Mouse (Mus musculus) MEL (cell line): ENCODE results near the gene Slc3a1. TPM values are rescaled to one million over a fixed set of nuclear protein-coding genes. Genes with fewer than 3 reads are reported as not detected.

Source experiments
- DNase-seq: peaks from one replicate; pipeline ENCODE4 v3.0.0; 2011; ENCODE audit warnings: low read depth, low spot score
- H3K27ac ChIP-seq: 2 replicates; pipeline ENCODE4 v1.5.1; 2012; ENCODE audit warnings: low read depth, mild to moderate bottlenecking, control low read depth, low read length, moderate library complexity; ENCODE audit not compliant: control insufficient read depth
- H3K27me3 ChIP-seq, 2 experiments: fragments of 150-350 bp in 1 of 2; sonication (generic) in 1 of 2; 2 replicates each; pipeline ENCODE4 v1.6.1; 2012; ENCODE audit warnings: low read length in 2 of 2, mild to moderate bottlenecking in 2 of 2, improper control_type of control experiment in 1 of 2, moderate library complexity in 1 of 2; ENCODE audit not compliant: insufficient read depth in 2 of 2, control insufficient read depth in 1 of 2
- H3K36me3 ChIP-seq, 2 experiments: 2 replicates each; pipeline ENCODE4 v1.6.1; 2012 to 2014; ENCODE audit warnings: low read length in 2 of 2, improper control_type of control experiment in 1 of 2, inconsistent platforms in 1 of 2, mild to moderate bottlenecking in 1 of 2; ENCODE audit not compliant: insufficient read depth in 2 of 2, control insufficient read depth in 1 of 2
- H3K4me1 ChIP-seq, 2 experiments: fragments of 150-350 bp in 1 of 2; sonication (generic) in 1 of 2; 2 replicates each; pipeline ENCODE4 v1.6.1; 2012; ENCODE audit warnings: low read length in 2 of 2, improper control_type of control experiment in 1 of 2, mild to moderate bottlenecking in 1 of 2; ENCODE audit not compliant: insufficient read depth in 2 of 2, control insufficient read depth in 1 of 2
- H3K4me3 ChIP-seq, 2 experiments: fragments of 150-350 bp in 1 of 2; sonication (generic) in 1 of 2; 2 replicates each; pipeline ENCODE4 v1.5.1; 2012; ENCODE audit warnings: low read depth in 2 of 2, low read length in 2 of 2, mild to moderate bottlenecking in 2 of 2, moderate library complexity in 2 of 2, control low read depth in 1 of 2, improper control_type of control experiment in 1 of 2; ENCODE audit not compliant: control insufficient read depth in 1 of 2, insufficient read depth in 1 of 2
- H3K79me2 ChIP-seq: 2 replicates; pipeline ENCODE4 v1.6.1; 2012; ENCODE audit warnings: mild to moderate bottlenecking, low read length, moderate library complexity; ENCODE audit not compliant: control insufficient read depth, poor library complexity, insufficient read depth
- H3K9ac ChIP-seq: 2 replicates; pipeline ENCODE4 v1.6.1; 2012; ENCODE audit warnings: low read depth, mild to moderate bottlenecking, control low read depth, low read length, moderate library complexity; ENCODE audit not compliant: control insufficient read depth, poor library complexity, severe bottlenecking
- H3K9me3 ChIP-seq: fragments of 150-350 bp; sonication (generic); replicated peaks from 2 replicates; pipeline ENCODE4 v1.6.1; 2012; ENCODE audit warnings: mild to moderate bottlenecking, low read length, improper control_type of control experiment, moderate library complexity; ENCODE audit not compliant: insufficient read depth
- CHD2 ChIP-seq: IDR thresholded peaks from 2 replicates; pipeline ENCODE4 v1.6.1; 2011; ENCODE audit warnings: low read length, improper control_type of control experiment
- E2F4 ChIP-seq: IDR thresholded peaks from 2 replicates; pipeline ENCODE4 v1.6.1; 2011; ENCODE audit warnings: low read depth, low read length, improper control_type of control experiment, borderline replicate concordance
- ELF1 ChIP-seq: IDR thresholded peaks from 2 replicates; pipeline ENCODE4 v1.6.1; 2014; ENCODE audit warnings: low read depth, mild to moderate bottlenecking, inconsistent platforms, low read length, improper control_type of control experiment, moderate library complexity
- EP300 ChIP-seq, 2 experiments: IDR thresholded peaks; 2 replicates each; pipeline ENCODE4 v1.6.1; 2011; ENCODE audit warnings: improper control_type of control experiment in 2 of 2, low read length in 2 of 2, low read depth in 1 of 2, mild to moderate bottlenecking in 1 of 2
- ETS1 ChIP-seq: IDR thresholded peaks from 2 replicates; pipeline ENCODE4 v1.6.1; 2012; ENCODE audit warnings: low read depth, mild to moderate bottlenecking, inconsistent platforms, low read length, improper control_type of control experiment, moderate library complexity
- JUND ChIP-seq: IDR thresholded peaks from 2 replicates; pipeline ENCODE4 v1.6.1; 2011; ENCODE audit warnings: low read depth, mild to moderate bottlenecking, improper control_type of control experiment, low read length
- MEF2A ChIP-seq: IDR thresholded peaks from 2 replicates; pipeline ENCODE4 v1.6.1; 2014; ENCODE audit warnings: low read depth, mild to moderate bottlenecking, inconsistent platforms, low read length, improper control_type of control experiment; ENCODE audit not compliant: poor library complexity, insufficient replicate concordance, severe bottlenecking; ENCODE audit errors: extremely low read depth
- MYB ChIP-seq: IDR thresholded peaks from 2 replicates; pipeline ENCODE4 v1.6.1; 2011; ENCODE audit warnings: mild to moderate bottlenecking, low read depth, low read length, improper control_type of control experiment
- NELFE ChIP-seq: IDR thresholded peaks from 2 replicates; pipeline ENCODE4 v1.6.1; 2011; ENCODE audit warnings: low read depth, low read length, improper control_type of control experiment
- RAD21 ChIP-seq: IDR thresholded peaks from 2 replicates; pipeline ENCODE4 v1.6.1; 2011; ENCODE audit warnings: mild to moderate bottlenecking, low read depth, low read length, improper control_type of control experiment
- RCOR1 ChIP-seq: IDR thresholded peaks from 2 replicates; pipeline ENCODE4 v1.6.1; 2012; ENCODE audit warnings: low read depth, mild to moderate bottlenecking, inconsistent platforms, low read length, improper control_type of control experiment
- SIN3A ChIP-seq: IDR thresholded peaks from 2 replicates; pipeline ENCODE4 v1.6.1; 2012; ENCODE audit warnings: low read length, improper control_type of control experiment, inconsistent platforms
- TAL1 ChIP-seq: IDR thresholded peaks from 2 replicates; pipeline ENCODE4 v1.6.1; 2012; ENCODE audit warnings: mild to moderate bottlenecking, inconsistent platforms, low read length, moderate library complexity, mixed read lengths
- TCF12 ChIP-seq: IDR thresholded peaks from 2 replicates; pipeline ENCODE4 v1.6.1; 2014; ENCODE audit warnings: low read depth, mild to moderate bottlenecking, inconsistent platforms, low read length, improper control_type of control experiment, moderate library complexity
- USF2 ChIP-seq, 2 experiments: IDR thresholded peaks; 2 replicates each; pipeline ENCODE4 v1.6.1; 2011 to 2012; ENCODE audit warnings: improper control_type of control experiment in 2 of 2, low read length in 2 of 2, borderline replicate concordance in 1 of 2, inconsistent platforms in 1 of 2, low read depth in 1 of 2, mild to moderate bottlenecking in 1 of 2; ENCODE audit not compliant: insufficient read depth in 1 of 2
- ZNF384 ChIP-seq: IDR thresholded peaks from 2 replicates; pipeline ENCODE4 v1.6.1; 2012; ENCODE audit warnings: low read depth, mild to moderate bottlenecking, inconsistent platforms, low read length, improper control_type of control experiment
- polyA plus RNA-seq, 2 experiments: library from polyadenylated mRNA; stranded (reverse) in 1 of 2; unstranded in 1 of 2; fragments of >175 nt in 1 of 2; fragments of >200 nt in 1 of 2; gene quantifications; 2 replicates each; pipeline versions ENCODE4 v1.2.1 to v1.2.4; 2012; ENCODE audit warnings: low replicate concordance in 2 of 2, low read depth in 1 of 2; ENCODE audit not compliant: insufficient read length in 2 of 2, insufficient read depth in 1 of 2, missing spikeins in 1 of 2
- total RNA-seq: library from RNA; depleted of rRNA; stranded (reverse); fragments of 300-350 nt; gene quantifications from 2 replicates; pipeline ENCODE4 v1.2.3, GENCODE M21; 2012

Gene Slc3a1
- total and polyA plus RNA-seq, 3 experiments = 0.08 TPM; not detected in 1

- no peak for TF ChIP-seq USF2 (IDR thresholded peaks at IDR 0.05; ENCODE audit: borderline replicate concordance in 1 of 2, insufficient read depth in 1 of 2, low read depth in 1 of 2, low read length in 2 of 2)
- TF ChIP-seq ZNF384 = no peak
- TF ChIP-seq JUND = no peak
- Histone ChIP-seq H3K4me1 (no peaks in the 10 kb centered on the region), H3K9ac (no peak overlapping the region), H3K27me3 (peaks cover 0 to 2% of the 10 kb centered on the region in 2 experiments; a peak in 1 of 4 replicates), H3K9me3 (no peaks in the 10 kb centered on the region), H3K79me2 (no peaks in the 10 kb centered on the region), H3K27ac (no peak overlapping the region), H3K4me3 (no peak overlapping the region), H3K36me3 (no peaks in the 10 kb centered on the region)
- no peak for DNase-seq
Observed at GRCm38 (mm10) chr17:85028797-85029196, 621 bp downstream of the Slc3a1 start.

DNA sequence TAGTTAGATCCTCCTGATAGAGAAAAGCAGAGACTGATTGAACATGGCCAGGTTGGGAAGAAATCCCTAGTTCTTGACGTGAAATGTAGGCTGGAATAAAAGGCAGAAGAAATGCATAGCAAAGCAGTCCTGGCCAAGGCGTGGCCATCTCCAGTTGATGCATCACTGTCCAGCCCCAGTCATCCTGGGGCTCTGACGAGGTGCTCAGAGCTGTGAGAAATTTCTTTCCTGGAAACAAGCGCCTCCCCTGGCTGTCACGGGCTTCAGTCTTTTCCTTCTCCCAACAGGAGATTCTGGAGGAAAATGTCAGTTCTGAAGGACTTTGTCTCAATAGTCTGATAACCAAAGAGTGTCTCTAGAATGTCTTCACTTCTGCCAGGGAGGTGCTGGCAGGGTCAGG lies 2.5 kb downstream of the Slc3a1 start:
- no peaks in the 10 kb centered on the region for H3K9me3 ChIP-seq
- DNase-seq = no peak
- no peak overlapping the region for H3K4me3 ChIP-seq
- H3K4me1 ChIP-seq = no peaks in the 10 kb centered on the region
- no peak for TF ChIP-seq CHD2
- TF ChIP-seq TCF12 = no peak
- TF ChIP-seq TAL1 = no peak
- TF ChIP-seq MEF2A = no peak
- no peak for TF ChIP-seq ZNF384
- no peak for TF ChIP-seq NELFE
- TF ChIP-seq ELF1 = no peak
- no peak for TF ChIP-seq ETS1
- no peak for TF ChIP-seq EP300 (IDR thresholded peaks at IDR 0.05; ENCODE audit: low read depth in 1 of 2, low read length in 2 of 2)
- TF ChIP-seq MYB = no peak
- TF ChIP-seq RAD21 = no peak
- TF ChIP-seq SIN3A = no peak
- TF ChIP-seq RCOR1 = no peak
- TF ChIP-seq E2F4 = no peak
- H3K27me3 ChIP-seq = peaks cover 0 to 2% of the 10 kb centered on the region in 2 experiments; a peak in 1 of 4 replicates
- H3K36me3 ChIP-seq = no peaks in the 10 kb centered on the region
- no peaks in the 10 kb centered on the region for H3K79me2 ChIP-seq
- no peak overlapping the region for H3K27ac ChIP-seq
- H3K9ac ChIP-seq = no peak overlapping the region
